ENCODE assay signal across 14 mouse cellular contexts in the genomic region with DNA sequence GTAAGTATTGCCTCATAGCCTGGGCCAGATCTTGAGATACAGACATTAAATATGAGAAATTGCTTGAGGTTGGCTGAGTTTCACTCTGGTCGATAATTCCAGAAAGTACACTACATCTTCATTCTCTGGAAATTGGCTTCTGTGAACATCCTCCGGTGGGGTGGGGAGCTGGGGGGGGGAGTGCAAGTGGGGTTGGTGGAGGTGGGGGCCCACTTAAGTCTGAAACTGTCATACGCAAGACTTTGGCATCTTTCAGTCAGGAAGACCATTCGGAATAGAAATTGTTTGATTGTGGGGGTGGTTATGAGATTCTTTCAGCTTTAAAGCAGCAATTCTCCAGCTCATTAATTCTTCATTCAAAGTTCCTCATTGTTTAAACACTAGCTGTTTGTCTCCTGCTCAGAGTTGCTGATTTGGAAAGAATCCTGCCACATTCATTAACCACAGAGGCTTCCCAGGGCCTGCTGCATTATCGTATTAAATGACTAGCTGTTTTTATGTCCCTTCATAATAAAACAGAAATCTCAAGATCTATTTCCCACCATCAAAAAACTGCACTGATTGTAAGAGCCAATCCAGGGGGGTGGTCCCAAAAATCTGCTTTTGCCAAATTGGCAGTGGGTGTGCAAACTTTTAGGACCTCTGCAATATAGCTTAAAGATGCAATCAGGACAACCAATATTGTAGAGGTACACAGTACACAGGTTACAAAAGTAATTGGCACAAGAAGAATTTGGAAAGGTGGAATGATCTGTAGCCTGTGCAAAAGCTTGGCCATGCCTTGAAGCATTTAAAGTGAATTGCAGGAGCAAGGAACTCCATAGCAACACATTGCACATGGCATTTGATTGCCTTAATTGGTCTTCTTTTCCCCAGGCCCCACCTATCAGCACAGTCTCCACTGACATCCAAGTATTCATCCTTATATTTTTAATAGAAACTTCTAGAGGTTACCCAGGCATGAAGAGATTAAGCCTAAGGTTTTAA.
A peak's percentile ranks its signal among the peaks of the same experiment; 100 is the strongest.
DNase-seq lines count a peak whose midpoint lies in the region; ATAC-seq lines count a peak whose summit lies in the region.
"Had no signal": no experiment of that assay in that cellular context is flagged by ENCODE, and none has a peak within 500 bp of the region (broad histone marks: within the 10 kb centered on the region; RNA-seq: fewer than 3 reads in every experiment).

No protein-coding gene starts in this region.

- H3K4me3 ChIP-seq in neural tube, embryonic 12.5 days: no peak overlapping the region
- no peak overlapping the region for H3K4me3 ChIP-seq in hindbrain, embryonic 12.5 days
- no peak overlapping the region for H3K4me3 ChIP-seq in liver, embryonic 11.5 days (ENCODE audit: low read depth, low read length)
- H3K4me3 ChIP-seq: embryonic facial prominence, embryonic 12.5 days; limb, embryonic 15.5 days; lung, embryonic 15.5 days had no signal

- H3K27ac ChIP-seq in neural tube, embryonic 12.5 days: no peak overlapping the region
- H3K27ac ChIP-seq in hindbrain, embryonic 12.5 days: no peak overlapping the region
- no peak overlapping the region for H3K27ac ChIP-seq in liver, embryonic 11.5 days (ENCODE audit: low read depth, low read length)
- H3K27ac ChIP-seq: embryonic facial prominence, embryonic 12.5 days; limb, embryonic 15.5 days; lung, embryonic 15.5 days; stomach, postnatal 0 days had no signal

- no peaks in the 10 kb centered on the region for H3K4me1 ChIP-seq in neural tube, embryonic 12.5 days
- H3K4me1 ChIP-seq in hindbrain, embryonic 12.5 days: peaks cover 7% of the 10 kb centered on the region; the same call in 1 of the 2 replicates
- no peaks in the 10 kb centered on the region for H3K4me1 ChIP-seq in liver, embryonic 11.5 days (replicated peaks; ENCODE audit: control insufficient read depth, insufficient read depth, low read length)
- H3K4me1 ChIP-seq: embryonic facial prominence, embryonic 12.5 days; limb, embryonic 15.5 days; lung, embryonic 15.5 days had no signal

- no peak overlapping the region for H3K4me2 ChIP-seq in neural tube, embryonic 12.5 days (replicated peaks)
- H3K4me2 ChIP-seq in hindbrain, embryonic 12.5 days (replicated peaks): no peak overlapping the region
- H3K4me2 ChIP-seq in liver, embryonic 11.5 days: no peak overlapping the region
- H3K4me2 ChIP-seq: embryonic facial prominence, embryonic 12.5 days; limb, embryonic 15.5 days; lung, embryonic 15.5 days had no signal

- peak; percentile 69 for ATAC-seq in neural tube, embryonic 12.5 days (ENCODE audit: low FRiP score, low read depth)
- ATAC-seq in hindbrain, embryonic 12.5 days (ENCODE audit: low FRiP score): peak; percentile 42; the same call in 1 of the 2 replicates
- no peak for ATAC-seq in liver, embryonic 11.5 days (replicated peaks; ENCODE audit: low FRiP score)
- ATAC-seq: intestine, postnatal 0 days had no signal

- H3K9me3 ChIP-seq in neural tube, embryonic 12.5 days: no peaks in the 10 kb centered on the region
- H3K9me3 ChIP-seq in hindbrain, embryonic 12.5 days (replicated peaks): no peaks in the 10 kb centered on the region
- no peaks in the 10 kb centered on the region for H3K9me3 ChIP-seq in liver, embryonic 11.5 days (ENCODE audit: control insufficient read depth, low read length)
- H3K9me3 ChIP-seq: embryonic facial prominence, embryonic 12.5 days; limb, embryonic 15.5 days; lung, embryonic 15.5 days had no signal

- DNase-seq in kidney, adult 9 months: peak; percentile 9
- no peak for DNase-seq in kidney, postnatal 36 days
- DNase-seq in neural tube, embryonic 10.5 days (ENCODE audit: extremely low spot score, low spot score): no peak
- peak; percentile 47 for DNase-seq in retina, embryonic 14.5 days (ENCODE audit: low spot score)
- no peak for DNase-seq in liver, embryonic 11.5 days (ENCODE audit: low spot score)
- no peak for DNase-seq in yolk sac, embryonic 10.5 days (ENCODE audit: low spot score)
- DNase-seq: cerebellum, adult 9-10 months had no signal

- no peaks in the 10 kb centered on the region for H3K27me3 ChIP-seq in neural tube, embryonic 12.5 days (replicated peaks)
- no peaks in the 10 kb centered on the region for H3K27me3 ChIP-seq in hindbrain, embryonic 12.5 days
- H3K27me3 ChIP-seq in liver, embryonic 11.5 days (replicated peaks; ENCODE audit: control insufficient read depth, insufficient read depth, low read length): no peaks in the 10 kb centered on the region
- H3K27me3 ChIP-seq: embryonic facial prominence, embryonic 12.5 days; limb, embryonic 15.5 days; lung, embryonic 15.5 days had no signal

- 48% methylated on average over 5 of the region's 5 CpGs for WGBS in neural tube, embryonic 12.5 days
- WGBS in hindbrain, embryonic 12.5 days: 44% methylated on average over 5 of the region's 5 CpGs
- WGBS in liver, embryonic 11.5 days: 81% methylated on average over 5 of the region's 5 CpGs

- H3K9ac ChIP-seq in neural tube, embryonic 12.5 days: no peak overlapping the region
- no peak overlapping the region for H3K9ac ChIP-seq in hindbrain, embryonic 12.5 days
- no peak overlapping the region for H3K9ac ChIP-seq in liver, embryonic 11.5 days (ENCODE audit: low read depth, low read length)
- H3K9ac ChIP-seq: embryonic facial prominence, embryonic 12.5 days; limb, embryonic 15.5 days; lung, embryonic 15.5 days had no signal

- no peaks in the 10 kb centered on the region for H3K36me3 ChIP-seq in neural tube, embryonic 12.5 days
- no peaks in the 10 kb centered on the region for H3K36me3 ChIP-seq in hindbrain, embryonic 12.5 days
- H3K36me3 ChIP-seq in liver, embryonic 11.5 days (ENCODE audit: control insufficient read depth, insufficient read depth, low read length): no peaks in the 10 kb centered on the region
- H3K36me3 ChIP-seq: embryonic facial prominence, embryonic 12.5 days; limb, embryonic 15.5 days; lung, embryonic 15.5 days had no signal

Comparison
In these comparisons a context has a peak if more than half of its experiments do, and no peak if none do; other contexts are left out.
1. DNase-seq: peak in kidney, adult 9 months (single experiment) and retina, embryonic 14.5 days (single experiment); none in kidney, postnatal 36 days (0 of 2), neural tube, embryonic 10.5 days (single experiment), liver, embryonic 11.5 days (single experiment) and yolk sac, embryonic 10.5 days (single experiment).